Mouse (Mus musculus) forebrain, embryonic 10.5 days (tissue): ENCODE results near the gene Commd6. TPM values are rescaled to one million over a fixed set of nuclear protein-coding genes. Genes with fewer than 3 reads are reported as not detected.

ENCODE experiments used
- DNase-seq: peaks from one replicate; pipeline ENCODE4 v3.0.0-alpha.2; 2017; ENCODE audit warnings: low spot score; ENCODE audit errors: extremely low spot score
- H3K27ac ChIP-seq: fragments of 300-500 bp; sonication (generic); 2 replicates; pipeline ENCODE4 v1.5.1; 2016; ENCODE audit warnings: mild to moderate bottlenecking
- H3K27me3 ChIP-seq: fragments of 300-500 bp; sonication (generic); 2 replicates; pipeline ENCODE4 v1.6.1; 2016; ENCODE audit warnings: mild to moderate bottlenecking; ENCODE audit not compliant: poor library complexity, severe bottlenecking
- H3K36me3 ChIP-seq: fragments of 300-500 bp; sonication (generic); replicated peaks from 2 replicates; pipeline ENCODE4 v1.6.1; 2016; ENCODE audit warnings: mild to moderate bottlenecking, moderate library complexity
- H3K4me1 ChIP-seq: fragments of 300-500 bp; sonication (generic); 2 replicates; pipeline ENCODE4 v1.6.1; 2016
- H3K4me3 ChIP-seq: fragments of 300-500 bp; sonication (generic); 2 replicates; pipeline ENCODE4 v1.5.1; 2016; ENCODE audit warnings: mild to moderate bottlenecking, moderate library complexity
- H3K9me3 ChIP-seq: fragments of 300-500 bp; sonication (generic); 2 replicates; pipeline ENCODE4 v1.6.1; 2016; ENCODE audit warnings: mild to moderate bottlenecking, moderate library complexity
- WGBS: fragments of 180-500 bp; shearing (Covaris S2); methylation state at CpG from one replicate; pipeline ENCODE4 v1.1.7; 2016; 5-methylcytosine and 5-hydroxymethylcytosine counted together
- polyA plus RNA-seq: library from polyadenylated mRNA; unstranded; fragments of >200 nt; fragmentation: Nextera tagmentation; extraction: Ambion mirVana; gene quantifications from 2 replicates; pipeline ENCODE4 v1.2.1, GENCODE M21; 2016

Commd6 gene
- 109 TPM in 2 replicates for polyA plus RNA-seq

GRCm38 (mm10) chr14:101640153-101640843 lies at the start of gene Commd6:
TSS of gene Commd6 (minus strand) at chr14:101640686.
- peaks cover 12% of the 10 kb centered on the region for H3K4me1 ChIP-seq
- under 1% methylated on average over 39 of the region's 39 CpGs for WGBS
- H3K9me3 ChIP-seq, result no peaks in the 10 kb centered on the region
- H3K27me3 ChIP-seq, result no peaks in the 10 kb centered on the region
- peak within 1 kb of the TSS; percentile 94 for H3K27ac ChIP-seq
- H3K4me3 ChIP-seq, result peak within 1 kb of the TSS; percentile 83
- peak; percentile 90 for DNase-seq
- peaks cover 5% of the 10 kb centered on the region for H3K36me3 ChIP-seq

GRCm38 (mm10) chr14:101688406-101688805 lies 47.9 kb upstream of the Commd6 start:
- Histone ChIP-seq H3K27ac (no peak overlapping the region), H3K9me3 (no peaks in the 10 kb centered on the region), H3K4me1 (no peaks in the 10 kb centered on the region), H3K36me3 (peaks cover 33% of the 10 kb centered on the region), H3K27me3 (no peaks in the 10 kb centered on the region), H3K4me3 (no peak overlapping the region)
- 92% methylated on average over 2 of the region's 2 CpGs for WGBS
- DNase-seq, result no peak

- 91% methylated on average over 6 of the region's 6 CpGs for WGBS
- H3K4me1 ChIP-seq, result no peaks in the 10 kb centered on the region
- H3K9me3 ChIP-seq, result no peaks in the 10 kb centered on the region
- peaks cover 30% of the 10 kb centered on the region for H3K36me3 ChIP-seq
- H3K27ac ChIP-seq, result no peak overlapping the region
- H3K4me3 ChIP-seq, result no peak overlapping the region
- no peak for DNase-seq
- H3K27me3 ChIP-seq, result no peaks in the 10 kb centered on the region
These were observed 47.2 kb upstream of the Commd6 start for GRCm38 (mm10) chr14:101687696-101688095.

DNA sequence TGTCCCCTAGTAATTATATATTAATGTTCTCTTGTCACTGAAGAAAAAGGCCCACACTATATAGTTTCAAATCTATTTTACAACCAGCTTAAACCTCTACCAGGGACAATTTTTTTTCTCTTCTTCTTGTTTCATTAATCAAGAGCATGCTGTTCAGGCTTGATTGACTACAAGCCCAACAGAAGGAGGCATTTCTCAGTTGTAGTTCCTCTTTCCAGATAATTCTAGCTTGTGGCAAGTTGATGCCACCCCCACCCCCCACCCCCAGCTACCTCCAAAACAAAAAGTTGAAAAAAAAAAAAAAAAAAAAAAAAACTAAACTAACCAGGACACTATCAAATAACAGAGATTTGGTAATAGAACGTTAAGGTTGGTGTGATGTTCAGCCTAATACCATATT lies 31.7 kb upstream of the Commd6 start:
- H3K4me1 ChIP-seq, result no peaks in the 10 kb centered on the region
- no peak overlapping the region for H3K27ac ChIP-seq
- 92% methylated on average over 1 of the region's 1 CpGs for WGBS
- peaks cover 57% of the 10 kb centered on the region for H3K36me3 ChIP-seq
- H3K4me3 ChIP-seq, result no peak overlapping the region
- H3K9me3 ChIP-seq, result no peaks in the 10 kb centered on the region
- no peaks in the 10 kb centered on the region for H3K27me3 ChIP-seq
- DNase-seq, result no peak

DNA sequence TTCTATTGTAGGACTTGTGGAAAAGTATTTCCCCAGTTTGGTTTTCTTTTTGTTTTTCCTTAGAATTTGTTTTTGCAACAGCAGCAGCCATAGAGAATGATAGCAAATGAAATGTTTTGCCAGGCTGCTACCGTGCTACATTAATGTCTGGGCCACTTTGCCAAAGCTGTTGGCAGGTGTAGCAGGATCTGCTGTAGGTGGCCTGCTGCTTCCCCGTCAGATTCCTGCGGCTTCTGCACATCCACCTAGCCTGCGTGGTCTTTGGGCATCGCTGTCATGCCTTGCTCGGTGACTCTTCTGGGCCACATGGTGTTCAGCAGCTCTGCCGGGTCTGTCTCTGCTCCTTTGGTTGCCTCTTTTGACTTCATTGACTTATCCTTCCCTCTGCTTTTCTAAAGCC lies 28.1 kb upstream of the Commd6 start:
- Histone ChIP-seq H3K36me3 (peaks cover 57% of the 10 kb centered on the region), H3K4me3 (no peak overlapping the region), H3K4me1 (no peaks in the 10 kb centered on the region), H3K9me3 (no peaks in the 10 kb centered on the region), H3K27me3 (no peaks in the 10 kb centered on the region), H3K27ac (no peak overlapping the region)
- DNase-seq, result no peak
- WGBS, result 94% methylated on average over 7 of the region's 7 CpGs

DNA sequence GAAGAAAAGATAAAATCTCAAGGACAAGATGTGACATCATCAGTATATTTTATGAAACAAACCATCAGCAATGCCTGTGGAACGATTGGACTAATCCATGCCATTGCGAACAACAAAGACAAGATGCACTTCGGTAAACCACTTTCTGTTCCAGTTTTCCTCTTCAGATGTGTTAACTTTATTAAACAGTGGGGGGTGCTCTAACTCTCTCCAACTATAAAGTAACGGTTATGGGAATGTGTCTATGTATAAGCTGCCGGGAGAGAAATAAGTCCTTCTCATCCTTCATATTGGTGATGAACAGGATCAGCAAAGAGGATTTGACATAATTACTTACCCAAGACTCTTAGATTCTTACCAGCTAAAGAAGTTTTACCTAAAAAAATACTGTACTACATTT lies 26.1 kb upstream of the Commd6 start:
- H3K27me3 ChIP-seq, result no peaks in the 10 kb centered on the region
- peaks cover 53% of the 10 kb centered on the region for H3K36me3 ChIP-seq
- DNase-seq, result no peak
- no peaks in the 10 kb centered on the region for H3K9me3 ChIP-seq
- no peak overlapping the region for H3K27ac ChIP-seq
- H3K4me3 ChIP-seq, result no peak overlapping the region
- WGBS, result 87% methylated on average over 5 of the region's 5 CpGs
- H3K4me1 ChIP-seq, result no peaks in the 10 kb centered on the region

GRCm38 (mm10) chr14:101666056-101666455 lies 25.6 kb upstream of the Commd6 start:
- H3K36me3 ChIP-seq, result peaks cover 53% of the 10 kb centered on the region
- H3K27ac ChIP-seq, result no peak overlapping the region
- WGBS, result 95% methylated on average over 7 of the region's 7 CpGs
- H3K9me3 ChIP-seq, result no peaks in the 10 kb centered on the region
- H3K4me3 ChIP-seq, result no peak overlapping the region
- H3K27me3 ChIP-seq, result no peaks in the 10 kb centered on the region
- DNase-seq, result no peak
- H3K4me1 ChIP-seq, result no peaks in the 10 kb centered on the region

DNA sequence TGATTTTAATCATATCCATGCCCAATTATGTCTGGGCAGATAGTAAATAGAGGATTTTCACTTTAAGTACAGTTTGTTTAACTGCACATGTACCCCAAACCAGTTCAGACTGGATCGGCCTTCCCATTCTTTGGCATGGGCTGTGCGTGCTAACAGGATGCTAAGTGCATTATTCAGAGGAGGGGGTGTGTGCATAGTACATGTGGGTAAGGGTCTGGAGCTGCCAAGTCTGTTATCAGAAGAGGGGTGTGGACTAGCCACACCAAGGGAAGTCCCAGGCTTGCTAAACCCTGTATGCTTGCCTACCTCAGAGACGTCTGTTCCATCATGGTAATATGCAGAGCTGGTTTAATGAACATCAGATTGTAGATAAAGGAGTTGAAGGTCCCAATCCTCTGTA lies 23.8 kb upstream of the Commd6 start:
- no peak for DNase-seq
- no peaks in the 10 kb centered on the region for H3K27me3 ChIP-seq
- H3K4me3 ChIP-seq, result no peak overlapping the region
- no peak overlapping the region for H3K27ac ChIP-seq
- peaks cover 46% of the 10 kb centered on the region for H3K36me3 ChIP-seq
- 88% methylated on average over 3 of the region's 3 CpGs for WGBS
- H3K9me3 ChIP-seq, result no peaks in the 10 kb centered on the region
- H3K4me1 ChIP-seq, result no peaks in the 10 kb centered on the region

DNA sequence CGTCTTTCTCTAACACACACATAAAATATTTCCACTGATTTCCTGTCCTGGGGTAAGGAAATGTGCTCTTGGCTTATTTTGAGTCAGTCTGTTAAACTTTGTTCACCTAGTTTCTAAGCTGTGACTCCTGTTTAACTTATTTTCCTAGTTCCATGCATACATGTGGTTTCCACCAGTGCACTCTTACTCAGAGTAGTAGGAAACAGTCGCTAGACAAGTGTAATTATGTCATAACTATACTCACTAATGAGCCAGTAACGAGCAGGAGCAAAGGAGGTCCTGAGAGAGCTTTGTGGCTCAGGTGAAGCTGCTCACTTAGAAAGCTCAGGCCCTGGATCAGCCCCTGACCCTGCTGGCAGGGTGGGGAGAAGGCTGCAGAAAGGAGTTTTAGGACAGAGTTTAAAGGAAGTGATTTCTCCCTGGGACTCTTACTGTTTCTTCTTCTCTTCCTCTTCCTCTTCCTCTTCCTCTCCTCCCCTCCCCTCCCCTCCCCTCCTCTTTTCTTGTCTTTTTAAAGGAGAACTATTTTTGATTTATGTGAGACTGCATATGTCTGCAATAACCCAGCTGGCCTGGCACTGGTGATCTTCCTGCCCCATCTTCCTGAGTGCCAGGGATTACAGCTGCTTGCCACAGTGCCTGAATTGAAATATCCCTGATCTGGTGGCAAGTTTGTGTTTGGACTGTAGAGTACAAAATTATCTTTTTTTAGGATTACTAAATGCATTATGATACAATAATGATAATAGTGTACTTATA lies 21.3 kb upstream of the Commd6 start:
- H3K9me3 ChIP-seq, result no peaks in the 10 kb centered on the region
- no peak overlapping the region for H3K27ac ChIP-seq
- no peaks in the 10 kb centered on the region for H3K4me1 ChIP-seq
- WGBS, result 83% methylated on average over 3 of the region's 3 CpGs
- peaks cover 33% of the 10 kb centered on the region for H3K36me3 ChIP-seq
- no peak for DNase-seq
- H3K4me3 ChIP-seq, result no peak overlapping the region
- H3K27me3 ChIP-seq, result no peaks in the 10 kb centered on the region

- Histone ChIP-seq H3K27me3 (no peaks in the 10 kb centered on the region), H3K4me3 (no peak overlapping the region), H3K9me3 (no peaks in the 10 kb centered on the region), H3K4me1 (peaks cover 10% of the 10 kb centered on the region), H3K27ac (no peak overlapping the region), H3K36me3 (peaks cover 21% of the 10 kb centered on the region)
- no peak for DNase-seq
- WGBS, result 88% methylated on average over 10 of the region's 10 CpGs
These were observed 15.8 kb upstream of the Commd6 start for GRCm38 (mm10) chr14:101656307-101656706.

- H3K4me1 ChIP-seq, result peaks cover 10% of the 10 kb centered on the region
- H3K27me3 ChIP-seq, result no peaks in the 10 kb centered on the region
- H3K27ac ChIP-seq, result peak overlapping the region; percentile 98
- H3K36me3 ChIP-seq, result peaks cover 10% of the 10 kb centered on the region
- WGBS, result under 1% methylated on average over 10 of the region's 10 CpGs
- peak overlapping the region; percentile 99 for H3K4me3 ChIP-seq
- no peak for DNase-seq
- H3K9me3 ChIP-seq, result no peaks in the 10 kb centered on the region
These were observed 14.0 kb upstream of the Commd6 start for GRCm38 (mm10) chr14:101654526-101654909.

DNA sequence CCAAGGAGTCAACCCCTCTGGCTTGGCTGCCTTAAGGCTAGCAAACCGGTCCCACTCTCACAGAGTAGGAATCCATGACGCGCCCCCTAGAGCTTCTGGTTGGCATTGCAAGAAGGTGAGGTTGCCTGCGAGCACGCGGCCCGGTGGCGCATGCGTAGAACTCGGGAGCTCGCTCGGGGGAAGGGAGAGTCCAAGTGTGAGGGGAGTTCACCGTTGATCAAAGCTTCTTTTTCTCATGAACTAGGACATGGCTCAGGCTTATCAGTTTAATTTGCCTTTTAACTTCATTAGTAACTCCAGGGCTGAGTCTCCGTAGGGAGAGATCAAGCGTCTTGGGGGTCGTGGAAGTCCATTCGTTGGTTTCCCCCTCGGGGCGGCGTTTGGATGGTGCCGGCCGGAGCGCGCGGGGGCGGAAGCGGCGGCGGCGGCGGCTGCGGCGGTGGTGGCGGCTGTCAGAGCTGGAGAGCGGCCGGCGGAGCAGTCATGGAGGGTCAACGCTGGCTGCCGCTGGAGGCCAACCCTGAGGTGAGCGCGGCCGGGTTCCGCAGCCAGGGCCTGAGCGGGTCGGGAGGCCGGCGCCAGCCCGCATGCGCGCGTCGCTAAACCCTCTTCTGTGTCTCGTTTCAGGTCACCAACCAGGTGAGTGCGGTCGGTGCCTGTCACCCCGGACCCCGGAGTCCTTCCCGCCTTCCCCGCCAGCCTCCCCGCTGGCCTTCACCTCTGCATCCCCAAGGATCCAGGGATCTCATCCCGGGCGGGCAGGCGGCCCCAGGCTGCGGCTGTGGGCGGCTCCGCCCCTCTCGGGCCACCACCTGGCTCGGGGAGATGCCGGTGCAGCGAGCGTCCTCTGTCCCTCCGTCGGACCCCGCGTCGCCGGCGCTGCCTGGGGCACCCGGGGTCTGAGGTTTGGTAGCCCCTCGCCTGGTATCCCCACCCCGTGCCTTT lies 13.4 kb upstream of the Commd6 start, which contains the start of gene Uchl3:
Gene Uchl3 (plus strand): TSS at position 387 of the 945 bp plus-strand sequence.
- H3K4me1 ChIP-seq, result peaks cover 10% of the 10 kb centered on the region
- H3K36me3 ChIP-seq, result peaks cover 4% of the 10 kb centered on the region
- H3K4me3 ChIP-seq, result peak within 1 kb of the TSS; percentile 99
- WGBS, result under 1% methylated on average over 78 of the region's 81 CpGs
- no peaks in the 10 kb centered on the region for H3K9me3 ChIP-seq
- H3K27me3 ChIP-seq, result no peaks in the 10 kb centered on the region
- peak within 1 kb of the TSS; percentile 98 for H3K27ac ChIP-seq
- DNase-seq, result peak; percentile 97
